Mouse (Mus musculus) cerebellum, postnatal 10 days (tissue): ENCODE measurements around the gene Zfyve28.

Source experiments
- DNase-seq, 2 experiments: peaks; one replicate each; pipeline ENCODE4 v3.0.0; 2021; ENCODE audit warnings: mixed read lengths in 2 of 2

The Zfyve28 gene

GRCm38 (mm10) chr5:34175403-34175694 is 112.9 kb downstream of the Zfyve28 start:
- DNase-seq: no peak

- DNase-seq: peak in 1 of 2 experiments; percentile 9
Measured at GRCm38 (mm10) chr5:34174550-34175402, 113.5 kb downstream of the Zfyve28 start.

GRCm38 (mm10) chr5:34174021-34174420 is 114.2 kb downstream of the Zfyve28 start:
- peak in 1 of 2 experiments; percentile 8 for DNase-seq

GRCm38 (mm10) chr5:34170726-34171125 is 117.5 kb downstream of the Zfyve28 start:
- peak; percentile 53 to 63 for DNase-seq

GRCm38 (mm10) chr5:34169954-34170353 is 118.3 kb downstream of the Zfyve28 start:
- no peak for DNase-seq

GRCm38 (mm10) chr5:34168950-34169891 is 119.0 kb downstream of the Zfyve28 start, which contains the start of the genes Poln and Haus3:
Gene Poln, minus strand, starts transcription at chr5:34169448.
Gene Haus3, minus strand, starts transcription at chr5:34169527.
- peak; percentile 99 to 100 for DNase-seq

- no peak for DNase-seq
Measured at GRCm38 (mm10) chr5:34167857-34168256, 120.4 kb downstream of the Zfyve28 start.

- no peak for DNase-seq
Measured at GRCm38 (mm10) chr5:34165793-34166192, 122.5 kb downstream of the Zfyve28 start.

- DNase-seq: no peak
Measured at GRCm38 (mm10) chr5:34148476-34148875, 139.8 kb downstream of the Zfyve28 start.

- peak in 1 of 2 experiments; percentile 11 for DNase-seq
Measured at GRCm38 (mm10) chr5:34147554-34147953, 140.7 kb downstream of the Zfyve28 start.
